Mouse (Mus musculus) urinary bladder, adult 18-20 months (tissue): ENCODE results near the gene Bard1.
A peak's percentile ranks its signal among the peaks of the same experiment; 100 is the strongest.

ENCODE experiments used
- DNase-seq, 2 experiments: peaks; one replicate each; pipeline ENCODE4 v3.0.0; 2022; ENCODE audit warnings: low spot score in 2 of 2, mixed read lengths in 2 of 2

Bard1 gene

DNA sequence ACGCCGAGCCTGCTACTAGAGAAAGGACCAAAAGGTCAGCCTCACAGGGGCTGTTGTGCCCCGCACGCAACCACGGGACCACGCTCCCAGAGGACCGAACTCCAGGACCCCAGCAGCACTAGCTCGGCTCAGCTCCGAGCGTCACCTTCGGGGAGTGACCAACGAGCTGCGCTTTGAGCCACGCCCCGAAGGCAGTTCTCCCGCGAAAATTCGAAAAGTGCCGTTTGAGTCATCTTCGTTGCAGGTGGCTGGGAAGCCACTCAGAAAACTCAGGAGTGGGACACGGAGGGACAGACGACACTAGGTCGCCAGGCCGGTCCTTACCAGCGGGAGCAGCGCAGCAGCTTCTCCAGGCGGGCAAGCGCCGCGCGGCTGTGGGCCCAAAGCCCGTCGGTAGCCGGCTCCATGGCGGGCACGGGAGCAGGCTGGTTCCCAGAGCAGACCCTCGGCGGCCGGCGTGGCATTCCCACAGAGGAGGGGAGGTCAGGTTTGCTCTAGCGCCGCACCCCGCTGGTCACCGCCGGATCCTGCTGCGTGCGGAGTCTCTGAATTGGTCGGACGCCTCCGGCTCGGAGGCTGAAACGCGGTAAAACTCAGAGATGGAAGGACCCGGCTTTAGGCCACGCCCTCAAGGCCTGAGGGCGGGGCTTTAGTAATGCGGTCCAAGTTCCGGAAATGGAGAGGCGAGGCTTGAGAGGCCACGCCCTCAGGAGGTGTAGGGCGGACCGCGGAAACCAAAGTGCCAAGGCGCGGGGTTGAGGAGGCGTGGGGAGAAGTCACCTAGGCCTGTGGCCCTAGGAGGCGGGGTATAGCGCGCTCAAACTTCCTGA is at the start of gene Bard1:
Gene Bard1 (minus strand): TSS at position 803 of the 830 bp plus-strand sequence.
- peak; percentile 92 to 93 for DNase-seq

- DNase-seq = no peak
These were observed 24.2 kb upstream of the Bard1 start for GRCm38 (mm10) chr1:71127171-71127570.

DNA sequence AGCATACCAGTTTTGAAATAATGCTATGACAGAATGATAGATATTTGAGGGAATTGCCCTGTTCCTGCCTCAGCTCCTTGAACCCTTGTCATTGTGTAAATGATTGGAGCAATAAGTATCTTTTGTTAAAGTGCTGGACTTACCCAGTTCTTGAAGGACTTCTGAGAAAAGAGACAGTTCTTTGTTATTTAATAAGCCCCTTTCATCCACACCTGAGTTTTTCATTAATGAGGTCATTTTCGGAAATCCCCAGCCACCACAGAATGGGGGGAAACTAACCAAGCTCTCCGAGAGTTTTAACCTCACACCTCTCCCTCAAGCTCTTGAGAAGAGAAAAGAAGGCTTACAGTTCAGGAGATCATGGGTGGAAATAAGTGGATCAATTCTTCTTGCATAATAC is 15.6 kb upstream of the Bard1 start:
- DNase-seq = no peak

DNA sequence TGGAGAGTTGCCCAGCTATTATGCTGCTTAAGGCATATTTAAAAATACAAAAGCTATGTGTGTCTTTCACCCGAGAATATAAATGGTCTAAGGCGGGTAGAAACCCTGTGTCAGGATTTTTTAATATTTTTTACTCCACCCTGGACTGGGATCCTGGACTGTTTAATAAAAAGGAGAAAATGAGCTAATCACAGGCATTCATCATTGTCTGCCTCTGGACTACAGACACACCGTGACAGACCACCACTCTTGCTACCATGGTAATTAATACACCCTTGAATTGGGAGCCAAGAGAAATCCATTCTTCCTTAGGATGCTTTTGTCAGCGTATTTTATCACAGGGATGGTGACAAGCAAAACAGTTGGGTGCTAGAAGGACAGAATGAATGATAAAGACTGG is 14.3 kb upstream of the Bard1 start:
- no peak for DNase-seq

GRCm38 (mm10) chr1:71115781-71116180 is 12.8 kb upstream of the Bard1 start:
- no peak for DNase-seq

GRCm38 (mm10) chr1:71109858-71110257 is 6.9 kb upstream of the Bard1 start:
- no peak for DNase-seq

DNA sequence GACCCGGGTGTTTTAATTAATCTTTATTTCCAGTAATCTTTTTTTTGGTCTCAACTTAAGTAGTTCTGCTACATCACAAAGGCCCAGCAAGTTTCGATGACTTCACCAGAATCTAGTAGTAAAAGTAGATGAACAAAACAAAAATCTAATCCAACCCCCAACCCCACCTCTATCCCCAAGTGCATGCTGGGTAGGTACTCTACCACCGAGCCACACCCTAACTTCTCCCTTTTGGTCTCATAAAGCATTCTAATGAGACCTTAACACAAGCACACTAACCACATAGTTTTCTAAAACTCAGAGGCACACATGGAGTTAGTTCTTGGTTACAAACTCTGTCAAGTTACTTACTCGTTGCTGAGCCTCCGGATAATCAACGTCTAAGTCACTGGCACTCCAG is 3.2 kb upstream of the Bard1 start:
- DNase-seq = no peak

- DNase-seq = no peak
These were observed 2.8 kb upstream of the Bard1 start for GRCm38 (mm10) chr1:71105724-71106123.

DNA sequence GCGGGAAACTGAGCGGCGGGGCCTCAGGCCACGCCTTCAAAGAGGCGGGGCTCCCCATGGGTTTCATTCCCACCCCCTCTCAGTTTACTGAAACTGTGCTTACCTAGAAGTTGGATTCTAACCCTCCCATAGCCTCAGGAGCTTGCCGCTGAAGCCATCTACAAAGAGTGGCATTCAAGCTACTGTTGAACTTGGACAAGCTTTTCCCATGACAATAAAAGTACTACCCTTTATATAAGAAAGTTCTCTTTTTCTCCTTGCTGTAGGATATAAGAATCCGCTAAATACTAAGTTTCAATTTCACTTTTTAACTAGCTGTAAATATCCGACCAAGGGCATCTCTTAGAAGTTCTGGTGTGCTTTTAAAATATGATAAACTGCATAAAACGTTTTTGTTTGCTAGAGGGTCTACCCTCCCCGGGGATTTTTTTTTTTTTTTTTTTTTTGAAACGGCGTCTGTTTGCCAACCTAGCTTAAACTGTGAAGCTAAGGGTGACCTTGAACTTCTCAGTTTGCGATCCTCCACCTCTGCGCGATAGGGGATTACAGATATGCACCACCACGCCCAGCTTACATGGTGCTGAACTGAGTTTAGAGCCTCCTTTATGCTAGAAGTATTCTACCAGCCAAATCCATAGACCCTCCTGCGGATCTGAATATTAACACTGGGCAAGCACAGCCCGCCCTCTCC is 373 bp upstream of the Bard1 start:
- DNase-seq = no peak

DNA sequence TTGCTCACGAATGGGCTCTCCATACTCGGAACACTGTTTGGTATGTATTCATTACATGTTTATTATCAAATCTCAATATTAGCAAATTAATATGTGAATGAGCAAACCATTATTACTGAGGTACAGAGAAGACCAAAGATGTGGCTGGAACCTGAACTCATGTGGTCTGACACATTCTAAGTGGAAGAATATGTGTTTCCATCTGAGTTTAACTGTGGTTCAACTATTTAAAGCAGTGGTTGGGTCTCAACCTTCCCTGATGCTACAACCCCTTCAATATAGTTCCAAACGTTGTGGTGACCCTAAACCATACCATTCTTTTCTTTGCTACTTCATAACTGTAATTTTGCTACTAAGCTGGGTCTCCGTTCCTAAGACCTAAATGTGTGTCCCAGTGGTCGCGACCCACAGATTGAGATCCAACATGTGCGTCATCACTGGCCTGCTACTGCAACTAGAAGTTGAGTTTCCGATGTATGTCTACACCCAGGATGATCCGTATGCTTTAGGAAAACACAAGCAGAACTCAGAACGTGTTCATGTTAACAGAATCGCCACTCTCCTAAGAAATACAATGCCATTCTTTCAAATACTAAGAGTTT is 1.5 kb downstream of the Bard1 start:
- no peak for DNase-seq

GRCm38 (mm10) chr1:71100591-71101368 is 2.2 kb downstream of the Bard1 start:
- no peak for DNase-seq

DNA sequence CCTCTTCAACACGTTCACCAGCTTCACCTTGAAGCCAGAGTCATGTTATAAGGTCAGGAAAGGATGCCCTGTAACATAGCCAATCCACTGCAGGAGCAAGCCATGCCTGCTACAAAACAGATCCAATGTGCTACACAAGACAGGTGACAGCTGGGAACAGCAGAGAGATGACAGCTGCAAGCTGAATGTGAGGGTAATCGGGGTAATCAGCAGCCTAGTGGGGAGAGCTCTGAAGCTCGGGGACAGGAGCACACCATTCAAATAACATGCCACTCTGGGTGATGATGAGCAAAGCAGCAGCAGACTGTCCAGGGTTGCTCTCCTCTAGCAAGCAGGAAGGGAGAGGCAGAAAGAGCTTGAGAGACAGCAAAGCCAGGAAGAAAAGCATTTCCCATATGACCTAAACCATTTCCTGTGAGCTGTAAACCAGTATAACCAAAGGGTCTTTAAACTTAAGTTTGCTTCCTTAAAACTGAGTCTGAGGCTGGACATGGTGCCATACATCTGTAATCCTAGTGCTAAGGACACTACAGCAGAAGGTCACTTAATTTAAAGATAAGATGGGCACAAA is 2.9 kb downstream of the Bard1 start:
- no peak for DNase-seq

DNA sequence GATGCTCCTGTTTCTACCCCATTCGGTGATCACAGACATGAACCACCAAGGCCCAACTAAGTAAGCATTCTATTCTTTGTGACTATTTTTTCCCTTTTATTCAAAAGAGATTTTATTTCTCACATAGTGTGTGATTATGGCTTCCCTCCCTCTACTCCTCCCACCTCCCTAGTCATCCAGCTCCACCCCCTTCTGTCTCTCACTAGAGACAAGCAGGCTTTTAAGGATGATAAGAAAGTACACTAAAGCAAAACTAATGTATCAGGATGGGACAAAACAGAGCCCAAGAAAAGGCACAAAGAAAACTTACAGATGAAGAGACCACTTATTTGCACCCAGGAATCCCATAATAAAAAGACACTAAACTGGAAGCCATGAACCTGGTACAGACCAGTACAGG is 6.9 kb downstream of the Bard1 start:
- DNase-seq = no peak

- DNase-seq = no peak
These were observed 7.6 kb downstream of the Bard1 start for GRCm38 (mm10) chr1:71095211-71095805.

- no peak for DNase-seq
These were observed 27.3 kb downstream of the Bard1 start for GRCm38 (mm10) chr1:71075651-71076050.

DNA sequence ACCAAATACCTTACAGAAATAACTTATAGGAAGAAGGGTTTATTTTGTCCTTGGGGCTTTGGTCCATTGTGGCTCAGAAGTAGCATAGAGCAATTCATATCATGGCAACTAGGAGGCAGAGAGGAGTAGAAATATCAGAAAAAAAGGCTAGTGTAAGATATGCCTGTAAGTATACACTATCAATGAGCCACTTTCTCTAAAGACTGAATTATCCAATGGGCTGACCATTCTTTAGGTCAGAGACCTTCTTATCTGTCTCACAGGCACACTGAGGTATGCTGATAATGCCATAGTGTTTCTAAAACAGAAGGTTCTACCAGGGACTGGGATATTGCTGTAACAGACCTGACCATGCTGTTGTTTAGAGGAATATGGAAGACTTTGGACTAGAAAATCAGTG is 32.2 kb downstream of the Bard1 start:
- no peak for DNase-seq

- no peak for DNase-seq
These were observed 34.1 kb downstream of the Bard1 start for GRCm38 (mm10) chr1:71068728-71069304.

DNA sequence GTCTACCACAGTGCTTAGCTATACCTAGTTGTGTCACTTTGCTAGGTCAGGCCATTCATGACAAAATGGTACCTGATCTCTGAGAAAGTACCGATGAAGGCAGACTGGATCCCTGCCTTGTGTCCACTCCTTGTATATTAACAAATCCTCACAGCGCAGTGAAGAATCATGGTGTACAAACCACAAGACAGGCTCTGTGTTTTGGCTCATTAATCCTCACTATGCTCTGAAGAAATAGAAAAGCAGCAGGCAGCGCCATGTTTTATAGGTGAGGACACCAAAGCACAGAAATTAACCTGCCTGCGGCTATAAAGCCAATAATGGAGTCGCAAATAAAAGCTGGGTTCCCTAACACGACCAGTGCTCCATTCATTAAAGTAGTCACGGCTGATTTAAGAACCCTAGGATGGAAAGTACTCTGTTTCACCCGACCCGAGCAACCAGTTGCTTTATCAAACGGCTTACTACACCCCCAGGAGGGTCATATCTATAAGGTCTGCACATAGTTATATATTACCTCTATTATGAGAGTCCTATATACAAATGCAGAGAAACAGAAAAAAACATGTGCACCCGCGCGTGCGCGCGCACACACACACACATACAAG is 39.0 kb downstream of the Bard1 start:
- no peak for DNase-seq

GRCm38 (mm10) chr1:71056143-71056542 is 46.8 kb downstream of the Bard1 start:
- no peak for DNase-seq

DNA sequence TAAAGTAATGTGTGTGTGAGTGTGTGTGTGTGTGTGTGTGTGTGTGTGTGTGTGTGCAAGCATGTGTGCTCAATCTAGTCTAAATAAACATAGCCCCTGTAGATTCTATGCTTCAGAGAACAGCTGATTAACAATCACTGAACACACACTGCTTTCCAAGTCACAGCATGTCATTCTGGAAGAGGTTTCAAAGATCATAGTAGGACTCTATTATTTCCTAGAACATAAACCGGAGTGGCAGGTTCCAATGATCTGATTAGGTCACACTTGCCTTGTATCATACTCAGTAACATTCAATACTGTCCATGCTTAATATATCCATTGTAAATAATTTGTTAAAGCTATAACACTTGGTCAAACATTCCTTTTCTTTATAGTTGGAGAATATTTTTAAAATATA is 47.5 kb downstream of the Bard1 start:
- DNase-seq = no peak

GRCm38 (mm10) chr1:71052756-71053155 is 50.2 kb downstream of the Bard1 start:
- no peak for DNase-seq
